Mouse (Mus musculus) hindbrain, embryonic 16.5 days (tissue): ENCODE measurements around the gene Pard3. TPM values are rescaled to one million over a fixed set of nuclear protein-coding genes. Genes with fewer than 3 reads are reported as not detected.

ENCODE experiments used
- ATAC-seq: fragments of 200-750 bp; cut with Nextera tagmentation; 2 replicates; pipeline ENCODE4 v1.8.0; 2017; ENCODE audit warnings: moderate TSS enrichment, moderate library complexity
- H3K27ac ChIP-seq: fragments of 300-500 bp; sonication (generic); 2 replicates; pipeline ENCODE4 v1.5.1; 2014; ENCODE audit warnings: low read depth, mild to moderate bottlenecking, control low read depth, low read length, moderate library complexity
- H3K27me3 ChIP-seq: fragments of 300-500 bp; sonication (generic); replicated peaks from 2 replicates; pipeline ENCODE4 v1.6.1; 2014; ENCODE audit warnings: low read length; ENCODE audit not compliant: control insufficient read depth, insufficient read depth
- H3K36me3 ChIP-seq: fragments of 300-500 bp; sonication (generic); 2 replicates; pipeline ENCODE4 v1.6.1; 2014; ENCODE audit warnings: mild to moderate bottlenecking, low read length, moderate library complexity, mixed read lengths; ENCODE audit not compliant: control insufficient read depth, insufficient read depth
- H3K4me1 ChIP-seq: fragments of 300-500 bp; sonication (generic); 2 replicates; pipeline ENCODE4 v1.6.1; 2014; ENCODE audit warnings: low read depth, low read length; ENCODE audit not compliant: control insufficient read depth, insufficient read depth
- H3K4me2 ChIP-seq: fragments of 300-500 bp; sonication (generic); 2 replicates; pipeline ENCODE4 v1.6.1; 2014; ENCODE audit warnings: mild to moderate bottlenecking, low read length, control low read depth, moderate library complexity
- H3K4me3 ChIP-seq: fragments of 300-500 bp; sonication (generic); 2 replicates; pipeline ENCODE4 v1.5.1; 2014; ENCODE audit warnings: mild to moderate bottlenecking, low read length, control low read depth, moderate library complexity
- H3K9ac ChIP-seq: fragments of 300-500 bp; sonication (generic); 2 replicates; pipeline ENCODE4 v1.6.1; 2014; ENCODE audit warnings: low read depth, mild to moderate bottlenecking, control low read depth, low read length, moderate library complexity
- H3K9me3 ChIP-seq: fragments of 300-500 bp; sonication (generic); 2 replicates; pipeline ENCODE4 v1.6.1; 2014; ENCODE audit warnings: mild to moderate bottlenecking, low read length, moderate library complexity; ENCODE audit not compliant: control insufficient read depth
- WGBS: fragments of 180-500 bp; shearing (Covaris S2); extraction: QIAGEN DNeasy Blood & Tissue Kit; methylation state at CpG from one replicate; pipeline ENCODE4 v1.1.7; 2014; 5-methylcytosine and 5-hydroxymethylcytosine counted together
- polyA plus RNA-seq: library from polyadenylated mRNA; unstranded; fragments of >200 nt; fragmentation: Nextera tagmentation; extraction: Ambion mirVana; gene quantifications from 2 replicates; pipeline ENCODE4 v1.2.1, GENCODE M21; 2015

The Pard3 gene
- polyA plus RNA-seq, 1 experiment from 2014 or later = 12.1 TPM

DNA sequence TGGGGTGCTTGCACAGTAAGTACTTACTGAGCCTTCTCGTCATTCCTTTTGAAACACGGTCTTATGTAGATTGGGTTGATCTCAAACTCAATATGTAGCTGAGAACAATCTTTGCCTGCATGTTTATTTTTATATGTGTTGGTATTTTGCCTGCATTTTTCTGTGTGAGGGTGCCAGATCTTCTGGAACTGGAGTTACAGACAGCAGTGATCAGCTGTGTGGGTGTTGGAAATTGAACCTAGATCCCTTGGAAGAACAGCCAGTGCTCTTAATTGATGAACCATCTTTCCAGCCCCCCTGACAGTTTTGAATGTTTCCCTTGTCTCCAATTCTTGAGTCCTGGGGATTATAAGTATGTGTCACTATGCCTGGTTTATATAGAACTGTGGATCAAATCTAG lies 4.9 kb upstream of the Pard3 start:
- WGBS = 90% methylated on average over 2 of the region's 2 CpGs
- no peak overlapping the region for H3K27ac ChIP-seq

GRCm38 (mm10) chr8:127059826-127060225 lies 3.9 kb upstream of the Pard3 start:
- no peak overlapping the region for H3K27ac ChIP-seq
- H3K4me1 ChIP-seq = peaks cover 8% of the 10 kb centered on the region
- WGBS = 68% methylated on average over 2 of the region's 2 CpGs
- no peaks in the 10 kb centered on the region for H3K9me3 ChIP-seq
- H3K4me2 ChIP-seq = no peak overlapping the region
- H3K9ac ChIP-seq = no peak overlapping the region
- ATAC-seq = no peak
- H3K4me3 ChIP-seq = no peak overlapping the region
- H3K27me3 ChIP-seq = no peaks in the 10 kb centered on the region
- H3K36me3 ChIP-seq = no peaks in the 10 kb centered on the region

More for the DNA sequence above, 4.9 kb upstream of the Pard3 start:
- H3K9ac ChIP-seq = no peak overlapping the region
- H3K4me2 ChIP-seq = no peak overlapping the region
- H3K9me3 ChIP-seq = no peaks in the 10 kb centered on the region
- ATAC-seq = no peak
- no peaks in the 10 kb centered on the region for H3K27me3 ChIP-seq
- no peaks in the 10 kb centered on the region for H3K36me3 ChIP-seq
- H3K4me3 ChIP-seq = no peak overlapping the region
- peaks cover 8% of the 10 kb centered on the region for H3K4me1 ChIP-seq

GRCm38 (mm10) chr8:127064361-127065112 lies 844 bp downstream of the Pard3 start:
- H3K27ac ChIP-seq = peak overlapping the region; percentile 94
- H3K4me3 ChIP-seq = peak overlapping the region; percentile 92
- H3K36me3 ChIP-seq = no peaks in the 10 kb centered on the region
- H3K4me1 ChIP-seq = peaks cover 17% of the 10 kb centered on the region
- no peaks in the 10 kb centered on the region for H3K9me3 ChIP-seq
- under 1% methylated on average over 76 of the region's 80 CpGs for WGBS
- no peaks in the 10 kb centered on the region for H3K27me3 ChIP-seq
- ATAC-seq = peak; percentile 55
- H3K4me2 ChIP-seq = peak overlapping the region; percentile 82
- peak overlapping the region; percentile 93 for H3K9ac ChIP-seq

GRCm38 (mm10) chr8:127065113-127065473 lies 1.4 kb downstream of the Pard3 start:
- no peak for ATAC-seq
- whole genome bisulfite sequencing = under 1% methylated on average over 10 of the region's 10 CpGs
- peaks cover 17% of the 10 kb centered on the region for H3K4me1 ChIP-seq

GRCm38 (mm10) chr8:127065791-127066190 lies 2.1 kb downstream of the Pard3 start:
- Histone ChIP-seq H3K4me3 (peak overlapping the region; percentile 92), H3K27ac (no peak overlapping the region), H3K9ac (no peak overlapping the region), H3K27me3 (no peaks in the 10 kb centered on the region), H3K4me1 (peaks cover 17% of the 10 kb centered on the region), H3K9me3 (no peaks in the 10 kb centered on the region), H3K4me2 (peak overlapping the region; percentile 82), H3K36me3 (no peaks in the 10 kb centered on the region)
- 63% methylated on average over 1 of the region's 1 CpGs for WGBS
- ATAC-seq = no peak

More at GRCm38 (mm10) chr8:127065113-127065473, 1.4 kb downstream of the Pard3 start:
- Histone ChIP-seq H3K9me3 (no peaks in the 10 kb centered on the region), H3K4me2 (peak overlapping the region; percentile 82), H3K27me3 (no peaks in the 10 kb centered on the region), H3K27ac (peak overlapping the region; percentile 94; the same call in 1 of the 2 replicates), H3K9ac (peak overlapping the region; percentile 93), H3K36me3 (no peaks in the 10 kb centered on the region), H3K4me3 (peak overlapping the region; percentile 92)

DNA sequence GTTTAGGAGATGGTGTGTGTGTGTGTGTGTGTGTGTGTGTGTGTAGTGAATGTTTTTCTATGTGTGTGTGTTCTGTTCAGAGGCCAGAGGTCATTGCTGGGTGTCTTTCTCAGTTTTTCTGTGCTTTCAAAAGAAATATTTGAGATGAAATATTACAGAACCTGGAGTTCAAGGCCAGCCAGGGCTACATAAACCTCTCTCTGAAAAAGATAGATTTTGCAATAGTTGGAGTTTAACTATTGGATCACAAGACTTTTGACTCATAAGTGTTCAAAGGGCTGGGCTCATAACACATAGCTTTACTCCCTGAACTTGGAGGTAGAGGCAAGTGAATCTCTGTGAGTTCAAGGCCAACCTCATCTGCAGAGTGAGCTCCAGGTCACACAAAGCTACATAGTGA lies 2.8 kb downstream of the Pard3 start:
- H3K9ac ChIP-seq = no peak overlapping the region
- H3K27me3 ChIP-seq = no peaks in the 10 kb centered on the region
- no peak overlapping the region for H3K4me2 ChIP-seq
- H3K4me3 ChIP-seq = no peak overlapping the region
- no peak for ATAC-seq
- H3K4me1 ChIP-seq = peaks cover 17% of the 10 kb centered on the region
- no peak overlapping the region for H3K27ac ChIP-seq
- H3K36me3 ChIP-seq = no peaks in the 10 kb centered on the region
- no peaks in the 10 kb centered on the region for H3K9me3 ChIP-seq

DNA sequence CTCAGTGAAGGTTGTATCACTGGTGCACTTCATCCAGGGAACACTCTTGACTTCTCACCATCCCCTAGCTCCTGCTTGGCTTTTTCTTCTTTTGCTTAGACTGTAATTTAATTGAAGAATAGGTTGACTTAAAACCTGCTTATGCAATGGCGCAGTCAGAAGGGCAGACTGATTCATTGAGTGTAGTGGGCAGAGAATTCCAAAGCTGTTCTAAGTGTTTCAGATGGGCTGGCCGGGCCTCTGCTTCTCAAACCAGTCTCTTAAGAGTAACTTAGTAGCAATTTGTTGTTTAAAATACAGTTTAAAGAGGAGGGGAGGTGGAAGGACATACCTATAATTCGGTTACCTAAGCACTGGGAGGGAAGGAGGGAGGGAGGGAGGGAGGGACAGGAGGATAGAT lies 5.0 kb downstream of the Pard3 start:
- Histone ChIP-seq H3K27ac (no peak overlapping the region; the same call in 1 of the 2 replicates), H3K4me2 (no peak overlapping the region), H3K36me3 (no peaks in the 10 kb centered on the region), H3K27me3 (no peaks in the 10 kb centered on the region), H3K9ac (no peak overlapping the region), H3K9me3 (no peaks in the 10 kb centered on the region), H3K4me3 (no peak overlapping the region), H3K4me1 (peaks cover 13% of the 10 kb centered on the region)
- no peak for ATAC-seq
- WGBS = 86% methylated on average over 3 of the region's 3 CpGs

- Histone ChIP-seq H3K9me3 (no peaks in the 10 kb centered on the region), H3K9ac (no peak overlapping the region), H3K27me3 (no peaks in the 10 kb centered on the region), H3K4me1 (peaks cover 13% of the 10 kb centered on the region), H3K36me3 (no peaks in the 10 kb centered on the region), H3K4me3 (no peak overlapping the region), H3K4me2 (no peak overlapping the region), H3K27ac (no peak overlapping the region)
- 54% methylated on average over 3 of the region's 3 CpGs for WGBS
- peak; percentile 89 for ATAC-seq
These were observed 6.5 kb downstream of the Pard3 start for GRCm38 (mm10) chr8:127070225-127070624.

GRCm38 (mm10) chr8:127073052-127073618 lies 9.4 kb downstream of the Pard3 start:
- no peak overlapping the region for H3K9ac ChIP-seq
- no peak overlapping the region for H3K4me2 ChIP-seq
- 65% methylated on average over 5 of the region's 5 CpGs for WGBS
- H3K4me1 ChIP-seq = peaks cover 4% of the 10 kb centered on the region; the same call in 1 of the 2 replicates
- no peak for ATAC-seq
- H3K4me3 ChIP-seq = no peak overlapping the region
- no peak overlapping the region for H3K27ac ChIP-seq
- H3K27me3 ChIP-seq = no peaks in the 10 kb centered on the region
- no peaks in the 10 kb centered on the region for H3K36me3 ChIP-seq
- H3K9me3 ChIP-seq = no peaks in the 10 kb centered on the region
